Mouse (Mus musculus) heart, embryonic 13.5 days (tissue): ENCODE measurements around the gene Vdr. TPM values are rescaled to one million over a fixed set of nuclear protein-coding genes. Genes with fewer than 3 reads are reported as not detected.

Experiments
- ATAC-seq: fragments of 200-750 bp; cut with Nextera tagmentation; 2 replicates; pipeline ENCODE4 v1.8.0; 2017; ENCODE audit warnings: moderate TSS enrichment; ENCODE audit not compliant: insufficient number of reproducible peaks, low FRiP score, low TSS enrichment; ENCODE audit errors: extremely low read depth
- H3K27ac ChIP-seq: fragments of 300-500 bp; sonication (generic); replicated peaks from 2 replicates; pipeline ENCODE4 v1.5.1; 2015; ENCODE audit warnings: moderate library complexity, mild to moderate bottlenecking, inconsistent platforms
- H3K27me3 ChIP-seq: fragments of 300-500 bp; sonication (generic); replicated peaks from 2 replicates; pipeline ENCODE4 v1.6.1; 2015; ENCODE audit warnings: mild to moderate bottlenecking, inconsistent platforms
- H3K36me3 ChIP-seq: fragments of 300-500 bp; sonication (generic); 2 replicates; pipeline ENCODE4 v1.6.1; 2015; ENCODE audit warnings: mild to moderate bottlenecking, inconsistent platforms
- H3K4me1 ChIP-seq: fragments of 300-500 bp; sonication (generic); 2 replicates; pipeline ENCODE4 v1.6.1; 2015; ENCODE audit warnings: inconsistent platforms
- H3K4me2 ChIP-seq: fragments of 300-500 bp; sonication (generic); 2 replicates; pipeline ENCODE4 v1.6.1; 2015; ENCODE audit warnings: inconsistent platforms, mild to moderate bottlenecking, moderate library complexity
- H3K4me3 ChIP-seq: fragments of 300-500 bp; sonication (generic); 2 replicates; pipeline ENCODE4 v1.5.1; 2015; ENCODE audit warnings: moderate library complexity, mild to moderate bottlenecking, inconsistent platforms
- H3K9ac ChIP-seq: fragments of 300-500 bp; sonication (generic); 2 replicates; pipeline ENCODE4 v1.6.1; 2015; ENCODE audit warnings: inconsistent platforms, mild to moderate bottlenecking, moderate library complexity
- H3K9me3 ChIP-seq: fragments of 300-500 bp; sonication (generic); 2 replicates; pipeline ENCODE4 v1.6.1; 2016; ENCODE audit warnings: inconsistent platforms
- WGBS: fragments of 180-500 bp; shearing (Covaris S2); methylation state at CpG from one replicate; pipeline ENCODE4 v1.1.7; 2015; ENCODE audit warnings: mixed read lengths; 5-methylcytosine and 5-hydroxymethylcytosine counted together
- polyA plus RNA-seq: library from polyadenylated mRNA; unstranded; fragments of >200 nt; fragmentation: Nextera tagmentation; extraction: Ambion mirVana; gene quantifications from 2 replicates; pipeline ENCODE4 v1.2.1, GENCODE M21; 2015

Gene Vdr
- polyA plus RNA-seq, 1 experiment from 2014 or later = 1.1 TPM

DNA sequence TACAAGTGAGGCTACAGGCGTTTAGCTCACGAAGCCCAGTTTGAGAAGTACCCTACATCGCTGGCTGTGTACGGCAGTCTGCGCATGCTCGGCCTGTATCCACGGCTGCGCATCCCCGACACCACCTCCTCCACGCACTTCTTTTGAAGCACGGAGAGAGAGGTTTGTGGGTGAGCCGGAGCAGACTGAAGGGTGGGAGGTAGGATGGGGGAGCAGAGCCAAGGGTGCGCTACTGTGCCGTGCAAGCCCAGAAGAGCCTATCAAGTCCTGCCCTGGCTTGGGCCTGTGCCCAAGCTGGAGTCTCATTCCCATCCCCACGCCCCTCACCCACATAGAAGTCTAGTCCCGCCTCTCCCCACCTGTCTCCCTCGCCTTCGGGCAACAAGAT lies 46.9 kb downstream of the Vdr start:
- ATAC-seq = no peak
- Histone ChIP-seq H3K9me3 (peaks cover 13% of the 10 kb centered on the region), H3K4me1 (peaks cover 29% of the 10 kb centered on the region), H3K27me3 (peaks cover 41% of the 10 kb centered on the region), H3K4me2 (peak overlapping the region; percentile 21; the same call in 1 of the 2 replicates), H3K9ac (0 out of 2 replicates have a peak overlapping the region, but pooled peaks have one; percentile 12), H3K27ac (no peak overlapping the region), H3K4me3 (no peak overlapping the region), H3K36me3 (no peaks in the 10 kb centered on the region)
- WGBS = 60% methylated on average over 18 of the region's 18 CpGs

GRCm38 (mm10) chr15:97862881-97863493 lies 47.4 kb downstream of the Vdr start:
- Histone ChIP-seq H3K9me3 (peaks cover 13% of the 10 kb centered on the region), H3K36me3 (no peaks in the 10 kb centered on the region), H3K4me2 (peak overlapping the region; percentile 21), H3K27me3 (peaks cover 45% of the 10 kb centered on the region), H3K4me3 (no peak overlapping the region), H3K4me1 (peaks cover 29% of the 10 kb centered on the region), H3K9ac (0 out of 2 replicates have a peak overlapping the region, but pooled peaks have one; percentile 21), H3K27ac (no peak overlapping the region)
- WGBS = 23% methylated on average over 14 of the region's 14 CpGs
- ATAC-seq = no peak

DNA sequence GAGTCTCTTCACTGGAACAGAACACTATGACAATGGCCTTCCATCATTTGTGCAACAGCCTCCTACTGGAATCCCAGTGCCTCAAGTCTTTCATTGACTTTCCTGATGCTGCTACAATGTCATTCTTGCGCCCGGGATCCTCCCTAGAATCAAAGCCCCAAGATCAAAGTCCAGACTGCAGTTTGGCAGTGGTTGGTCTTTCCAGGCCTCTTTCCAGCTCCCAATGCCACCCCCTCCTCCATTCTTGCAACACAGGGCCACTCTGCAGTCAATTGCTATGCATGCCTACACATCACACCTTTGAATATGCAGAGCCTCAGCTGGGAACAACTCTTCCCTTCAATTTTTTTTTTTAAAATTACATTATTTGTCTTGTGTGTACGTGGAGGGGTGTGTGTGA lies 50.1 kb downstream of the Vdr start:
- 87% methylated on average over 3 of the region's 3 CpGs for WGBS
- peaks cover 72% of the 10 kb centered on the region for H3K27me3 ChIP-seq
- no peak for ATAC-seq
- H3K9me3 ChIP-seq = no peaks in the 10 kb centered on the region; the same call in 1 of the 2 replicates
- H3K36me3 ChIP-seq = no peaks in the 10 kb centered on the region
- H3K4me1 ChIP-seq = peaks cover 28% of the 10 kb centered on the region
- H3K27ac ChIP-seq = no peak overlapping the region
- H3K9ac ChIP-seq = no peak overlapping the region
- no peak overlapping the region for H3K4me3 ChIP-seq
- H3K4me2 ChIP-seq = no peak overlapping the region

DNA sequence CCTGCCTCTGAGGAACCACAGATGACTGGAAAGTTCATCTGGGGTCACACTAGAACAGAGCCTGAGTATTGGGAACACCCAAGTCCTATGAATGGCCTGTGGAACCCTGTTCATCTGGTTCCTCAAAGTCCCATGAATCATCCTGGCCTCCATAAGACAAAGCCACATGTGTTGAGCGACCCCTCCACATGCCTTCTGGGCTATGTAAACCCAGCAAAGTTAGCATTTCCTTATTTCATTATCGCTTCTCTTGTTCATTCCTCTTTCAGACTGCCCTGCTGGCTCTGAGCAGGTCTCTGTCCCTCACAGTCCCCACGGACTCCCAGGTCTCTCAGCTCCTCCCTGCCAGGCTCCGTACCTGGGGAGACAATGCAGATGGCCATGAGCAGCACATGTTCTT lies 52.0 kb downstream of the Vdr start:
- Histone ChIP-seq H3K27ac (no peak overlapping the region), H3K4me2 (no peak overlapping the region), H3K27me3 (peaks cover 74% of the 10 kb centered on the region), H3K4me1 (peaks cover 9% of the 10 kb centered on the region), H3K9ac (no peak overlapping the region), H3K36me3 (no peaks in the 10 kb centered on the region), H3K9me3 (no peaks in the 10 kb centered on the region; the same call in 1 of the 2 replicates), H3K4me3 (no peak overlapping the region)
- ATAC-seq = no peak
- 70% methylated on average over 4 of the region's 4 CpGs for WGBS

DNA sequence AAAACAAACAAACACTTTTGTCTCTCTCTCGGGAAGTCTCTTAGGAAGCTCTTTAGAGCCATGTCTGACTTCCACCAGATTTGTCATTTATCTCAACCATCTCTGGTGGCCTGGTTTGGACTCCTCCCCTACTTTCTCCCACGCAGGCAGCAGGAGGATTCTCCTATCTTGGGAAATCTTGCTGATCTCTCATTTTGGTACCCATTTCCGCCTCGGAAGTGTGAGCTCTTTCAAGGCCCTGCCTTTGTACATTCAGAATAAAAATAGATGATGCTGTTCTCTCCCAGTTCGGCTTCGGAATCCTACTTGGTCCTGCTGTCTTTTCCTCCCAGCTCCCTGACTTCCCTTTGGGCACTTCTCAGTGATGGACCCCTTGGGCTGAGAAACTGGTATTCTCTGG lies 55.9 kb downstream of the Vdr start:
- 39% methylated on average over 6 of the region's 6 CpGs for WGBS

GRCm38 (mm10) chr15:97854059-97854458 lies 56.4 kb downstream of the Vdr start:
- H3K27ac ChIP-seq = no peak overlapping the region
- peaks cover 47% of the 10 kb centered on the region for H3K27me3 ChIP-seq
- no peaks in the 10 kb centered on the region; the same call in 1 of the 2 replicates for H3K9me3 ChIP-seq
- peaks cover 13% of the 10 kb centered on the region for H3K4me1 ChIP-seq
- ATAC-seq = no peak
- no peak overlapping the region for H3K9ac ChIP-seq
- no peak overlapping the region for H3K4me2 ChIP-seq
- H3K4me3 ChIP-seq = no peak overlapping the region
- H3K36me3 ChIP-seq = no peaks in the 10 kb centered on the region
- WGBS = 33% methylated on average over 8 of the region's 8 CpGs

More for the DNA sequence above, 55.9 kb downstream of the Vdr start:
- no peaks in the 10 kb centered on the region for H3K36me3 ChIP-seq
- H3K9me3 ChIP-seq = no peaks in the 10 kb centered on the region; the same call in 1 of the 2 replicates
- H3K4me1 ChIP-seq = peaks cover 8% of the 10 kb centered on the region
- H3K9ac ChIP-seq = no peak overlapping the region
- no peak for ATAC-seq
- peaks cover 51% of the 10 kb centered on the region for H3K27me3 ChIP-seq
- H3K27ac ChIP-seq = no peak overlapping the region
- H3K4me3 ChIP-seq = no peak overlapping the region
- no peak overlapping the region for H3K4me2 ChIP-seq

- Histone ChIP-seq H3K4me3 (no peak overlapping the region), H3K9me3 (no peaks in the 10 kb centered on the region; the same call in 1 of the 2 replicates), H3K27ac (no peak overlapping the region), H3K36me3 (no peaks in the 10 kb centered on the region), H3K4me2 (no peak overlapping the region), H3K9ac (no peak overlapping the region), H3K4me1 (peaks cover 14% of the 10 kb centered on the region), H3K27me3 (peaks cover 29% of the 10 kb centered on the region)
- 79% methylated on average over 3 of the region's 3 CpGs for WGBS
- no peak for ATAC-seq
Observed at GRCm38 (mm10) chr15:97852291-97852690, 58.1 kb downstream of the Vdr start.

- Histone ChIP-seq H3K4me3 (no peak overlapping the region), H3K36me3 (no peaks in the 10 kb centered on the region), H3K27ac (no peak overlapping the region), H3K4me1 (peaks cover 14% of the 10 kb centered on the region), H3K4me2 (no peak overlapping the region), H3K9me3 (no peaks in the 10 kb centered on the region), H3K9ac (no peak overlapping the region), H3K27me3 (peaks cover 16% of the 10 kb centered on the region)
- WGBS = 66% methylated on average over 5 of the region's 5 CpGs
- no peak for ATAC-seq
Observed at GRCm38 (mm10) chr15:97851011-97851410, 59.4 kb downstream of the Vdr start.

- no peak overlapping the region for H3K27ac ChIP-seq
- no peak overlapping the region for H3K9ac ChIP-seq
- H3K4me3 ChIP-seq = no peak overlapping the region
- no peak overlapping the region for H3K4me2 ChIP-seq
- no peaks in the 10 kb centered on the region for H3K36me3 ChIP-seq
- WGBS = 24% methylated on average over 2 of the region's 2 CpGs
- H3K27me3 ChIP-seq = peaks cover 11% of the 10 kb centered on the region; the same call in 1 of the 2 replicates
- no peaks in the 10 kb centered on the region for H3K9me3 ChIP-seq
- H3K4me1 ChIP-seq = peaks cover 14% of the 10 kb centered on the region
- no peak for ATAC-seq
Observed at GRCm38 (mm10) chr15:97850441-97850840, 60.0 kb downstream of the Vdr start.

DNA sequence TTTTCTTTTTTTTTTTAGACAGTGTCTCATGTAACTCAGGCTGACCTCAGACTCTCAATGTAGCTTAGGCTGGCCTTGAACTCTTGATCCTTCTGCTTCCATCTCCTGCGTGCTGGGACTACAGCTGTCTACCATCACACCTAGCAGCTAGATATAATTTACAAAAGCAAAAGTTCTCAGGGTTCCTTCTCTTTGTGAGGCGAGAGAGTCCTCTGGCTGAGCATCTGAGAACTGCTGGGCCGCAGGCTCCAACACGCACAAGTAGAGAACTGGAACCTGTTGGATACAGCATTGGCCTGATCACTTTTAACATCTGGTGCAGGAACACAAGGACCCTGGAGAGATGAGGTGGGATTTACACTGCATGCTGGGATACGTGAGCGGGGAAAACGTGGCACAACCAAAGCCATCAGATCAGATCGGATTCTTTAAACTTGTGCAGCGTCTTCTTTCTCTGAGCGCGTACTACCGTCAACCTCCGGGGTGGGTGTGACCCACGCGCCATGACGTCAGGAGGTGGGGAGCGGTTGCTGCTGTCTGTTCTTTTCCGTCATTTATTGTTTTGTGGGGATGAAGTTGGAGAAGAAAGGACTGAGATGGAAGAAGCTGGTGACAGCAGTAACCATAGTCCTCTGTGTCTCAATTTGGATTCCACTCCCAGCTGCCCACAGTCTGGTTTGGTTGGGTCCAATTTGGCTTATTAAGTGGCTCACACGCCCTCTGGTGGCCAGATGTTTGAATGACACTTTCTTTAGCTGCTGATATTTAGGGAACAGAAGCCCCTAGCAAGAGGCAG lies 61.1 kb downstream of the Vdr start:
- 7% methylated on average over 19 of the region's 19 CpGs for WGBS
- peak overlapping the region; percentile 45 for H3K4me3 ChIP-seq
- peak overlapping the region; percentile 55 for H3K27ac ChIP-seq
- peak overlapping the region; percentile 77 for H3K9ac ChIP-seq
- H3K4me2 ChIP-seq = peak overlapping the region; percentile 80
- 0 out of 2 replicates have a peak, but pooled peaks cover 7% of the 10 kb centered on the region for H3K27me3 ChIP-seq
- H3K4me1 ChIP-seq = peaks cover 19% of the 10 kb centered on the region
- H3K36me3 ChIP-seq = no peaks in the 10 kb centered on the region
- ATAC-seq = peak; percentile 33
- H3K9me3 ChIP-seq = no peaks in the 10 kb centered on the region

DNA sequence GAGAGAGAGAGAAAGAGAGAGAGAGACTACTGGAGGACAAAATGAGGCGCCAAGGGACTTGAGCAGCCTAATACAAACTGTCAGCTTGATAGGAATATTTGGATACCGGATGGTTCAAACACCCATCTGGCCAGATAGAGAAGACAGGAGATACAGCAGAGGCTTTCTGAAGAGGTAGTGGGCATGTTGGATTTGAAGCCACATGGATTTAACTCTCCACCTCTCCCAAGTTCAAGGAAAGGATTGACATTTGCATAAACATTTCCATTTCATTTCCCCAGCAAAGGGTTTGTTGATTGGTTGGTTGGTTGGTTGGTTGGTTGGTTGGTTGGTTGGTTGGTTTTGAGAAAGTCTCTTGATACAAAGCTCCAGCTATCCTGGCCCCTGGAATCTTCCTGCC lies 62.6 kb downstream of the Vdr start:
- ATAC-seq = no peak
- Histone ChIP-seq H3K4me1 (peaks cover 19% of the 10 kb centered on the region), H3K27me3 (0 out of 2 replicates have a peak, but pooled peaks cover 5% of the 10 kb centered on the region), H3K9ac (no peak overlapping the region), H3K4me2 (no peak overlapping the region), H3K4me3 (no peak overlapping the region), H3K27ac (no peak overlapping the region), H3K36me3 (no peaks in the 10 kb centered on the region), H3K9me3 (no peaks in the 10 kb centered on the region)
- 84% methylated on average over 2 of the region's 2 CpGs for WGBS
